Mouse (Mus musculus) neural tube, embryonic 12.5 days (tissue): Measurements from ENCODE around the gene Dysf. TPM values are rescaled to one million over a fixed set of nuclear protein-coding genes. Genes with fewer than 3 reads are reported as not detected.

Source experiments
- ATAC-seq: fragments of 200-750 bp; cut with Nextera tagmentation; 2 replicates; pipeline ENCODE4 v1.8.0; 2017; ENCODE audit warnings: low read depth, mild to moderate bottlenecking, moderate TSS enrichment, moderate library complexity; ENCODE audit not compliant: low FRiP score
- H3K27ac ChIP-seq: fragments of 300-500 bp; sonication (generic); 2 replicates; pipeline ENCODE4 v1.5.1; 2016
- H3K27me3 ChIP-seq: fragments of 300-500 bp; sonication (generic); replicated peaks from 2 replicates; pipeline ENCODE4 v1.6.1; 2016; ENCODE audit warnings: mild to moderate bottlenecking
- H3K36me3 ChIP-seq: fragments of 300-500 bp; sonication (generic); 2 replicates; pipeline ENCODE4 v1.6.1; 2016; ENCODE audit warnings: mild to moderate bottlenecking
- H3K4me1 ChIP-seq: fragments of 300-500 bp; sonication (generic); 2 replicates; pipeline ENCODE4 v1.6.1; 2016
- H3K4me2 ChIP-seq: fragments of 300-500 bp; sonication (generic); replicated peaks from 2 replicates; pipeline ENCODE4 v1.6.1; 2016; ENCODE audit warnings: mild to moderate bottlenecking
- H3K4me3 ChIP-seq: fragments of 300-500 bp; sonication (generic); 2 replicates; pipeline ENCODE4 v1.5.1; 2016
- H3K9ac ChIP-seq: fragments of 300-500 bp; sonication (generic); 2 replicates; pipeline ENCODE4 v1.6.1; 2016; ENCODE audit warnings: mild to moderate bottlenecking
- H3K9me3 ChIP-seq: fragments of 300-500 bp; sonication (generic); 2 replicates; pipeline ENCODE4 v1.6.1; 2016; ENCODE audit warnings: mild to moderate bottlenecking
- WGBS: fragments of 180-500 bp; shearing (Covaris S2); methylation state at CpG from one replicate; pipeline ENCODE4 v1.1.7; 2016; 5-methylcytosine and 5-hydroxymethylcytosine counted together
- polyA plus RNA-seq: library from polyadenylated mRNA; unstranded; fragments of >200 nt; fragmentation: Nextera tagmentation; extraction: Ambion mirVana; gene quantifications from 2 replicates; pipeline ENCODE4 v1.2.1, GENCODE M21; 2016

Dysf gene
- polyA plus RNA-seq, 1 experiment from 2014 or later = 7.6 TPM

DNA sequence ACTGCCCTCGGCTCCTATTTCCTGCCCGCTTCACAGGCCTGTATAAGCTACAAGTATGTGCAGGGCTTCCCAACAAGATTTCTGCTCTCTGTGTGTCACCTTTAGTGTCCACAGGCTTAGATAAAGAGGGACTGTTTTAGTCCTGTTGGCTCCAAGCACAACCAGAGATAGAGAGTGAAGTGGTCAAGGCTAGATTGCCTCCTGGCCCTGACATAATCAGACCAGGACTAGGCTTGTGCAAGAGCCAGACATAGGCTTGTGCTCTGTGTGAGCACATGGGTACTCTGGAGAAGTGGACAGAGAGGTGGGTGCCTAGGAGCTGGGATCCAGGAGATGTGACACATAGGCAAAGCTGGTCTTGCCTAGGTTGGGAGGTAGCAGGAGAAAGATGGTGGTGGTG, 146.1 kb downstream of the Dysf start:
- H3K27me3 ChIP-seq = no peaks in the 10 kb centered on the region
- WGBS = 91% methylated on average over 2 of the region's 2 CpGs
- no peaks in the 10 kb centered on the region for H3K4me1 ChIP-seq
- no peak for ATAC-seq
- no peak overlapping the region for H3K27ac ChIP-seq
- no peaks in the 10 kb centered on the region for H3K9me3 ChIP-seq
- H3K36me3 ChIP-seq = no peaks in the 10 kb centered on the region
- no peak overlapping the region for H3K9ac ChIP-seq
- no peak overlapping the region for H3K4me3 ChIP-seq
- no peak overlapping the region for H3K4me2 ChIP-seq

- no peak for ATAC-seq
- Histone ChIP-seq H3K27me3 (no peaks in the 10 kb centered on the region), H3K36me3 (no peaks in the 10 kb centered on the region), H3K4me3 (no peak overlapping the region), H3K4me1 (no peaks in the 10 kb centered on the region), H3K27ac (no peak overlapping the region), H3K9me3 (no peaks in the 10 kb centered on the region), H3K4me2 (no peak overlapping the region), H3K9ac (no peak overlapping the region)
- WGBS = 80% methylated on average over 3 of the region's 3 CpGs
Measured at GRCm38 (mm10) chr6:84155765-84156164, 147.4 kb downstream of the Dysf start.

GRCm38 (mm10) chr6:84156481-84157025, 148.2 kb downstream of the Dysf start:
- ATAC-seq = no peak
- Histone ChIP-seq H3K4me3 (no peak overlapping the region), H3K9me3 (no peaks in the 10 kb centered on the region), H3K4me1 (no peaks in the 10 kb centered on the region), H3K27me3 (no peaks in the 10 kb centered on the region), H3K4me2 (no peak overlapping the region), H3K27ac (no peak overlapping the region), H3K9ac (no peak overlapping the region), H3K36me3 (no peaks in the 10 kb centered on the region)
- 82% methylated on average over 4 of the region's 4 CpGs for WGBS

GRCm38 (mm10) chr6:84159046-84159445, 150.7 kb downstream of the Dysf start:
- Histone ChIP-seq H3K4me2 (no peak overlapping the region), H3K27ac (no peak overlapping the region), H3K4me1 (no peaks in the 10 kb centered on the region), H3K9ac (no peak overlapping the region), H3K9me3 (no peaks in the 10 kb centered on the region), H3K36me3 (no peaks in the 10 kb centered on the region), H3K4me3 (no peak overlapping the region), H3K27me3 (no peaks in the 10 kb centered on the region)
- WGBS = 91% methylated on average over 4 of the region's 4 CpGs
- ATAC-seq = no peak

GRCm38 (mm10) chr6:84167612-84168011, 159.2 kb downstream of the Dysf start:
- H3K4me1 ChIP-seq = no peaks in the 10 kb centered on the region
- H3K27me3 ChIP-seq = no peaks in the 10 kb centered on the region
- H3K9me3 ChIP-seq = no peaks in the 10 kb centered on the region
- no peak for ATAC-seq
- no peaks in the 10 kb centered on the region for H3K36me3 ChIP-seq
- no peak overlapping the region for H3K4me3 ChIP-seq
- H3K4me2 ChIP-seq = no peak overlapping the region
- H3K9ac ChIP-seq = no peak overlapping the region
- H3K27ac ChIP-seq = no peak overlapping the region
- 77% methylated on average over 14 of the region's 14 CpGs for WGBS

DNA sequence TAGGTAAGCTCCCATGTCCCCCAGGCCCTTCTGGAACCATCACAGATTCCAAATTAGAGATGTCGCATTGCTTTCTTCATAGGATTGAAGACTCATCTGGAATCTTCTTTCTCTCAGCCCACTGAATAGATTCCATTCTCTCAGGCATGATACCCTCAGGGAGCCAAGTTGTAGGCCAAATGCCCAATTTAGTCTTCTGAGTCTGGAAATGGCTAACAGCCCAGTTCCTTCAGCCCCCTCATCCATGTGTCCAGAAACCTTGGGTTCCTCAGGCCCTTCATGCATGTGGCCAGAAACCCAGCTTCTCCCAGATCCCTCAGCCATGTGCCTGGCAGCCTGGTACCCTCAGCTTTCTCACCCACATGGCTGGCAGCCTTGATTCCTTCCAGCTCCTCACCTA, 160.2 kb downstream of the Dysf start:
- no peak for ATAC-seq

GRCm38 (mm10) chr6:84173626-84174025, 165.2 kb downstream of the Dysf start:
- 96% methylated on average over 6 of the region's 6 CpGs for WGBS
- no peak overlapping the region for H3K9ac ChIP-seq
- H3K36me3 ChIP-seq = no peaks in the 10 kb centered on the region
- no peak for ATAC-seq
- no peaks in the 10 kb centered on the region for H3K27me3 ChIP-seq
- no peak overlapping the region for H3K27ac ChIP-seq
- no peak overlapping the region for H3K4me2 ChIP-seq
- no peaks in the 10 kb centered on the region for H3K9me3 ChIP-seq
- H3K4me1 ChIP-seq = no peaks in the 10 kb centered on the region
- no peak overlapping the region for H3K4me3 ChIP-seq

More for the DNA sequence above, 160.2 kb downstream of the Dysf start:
- H3K9ac ChIP-seq = no peak overlapping the region
- H3K4me1 ChIP-seq = no peaks in the 10 kb centered on the region
- no peaks in the 10 kb centered on the region for H3K9me3 ChIP-seq
- H3K27ac ChIP-seq = no peak overlapping the region
- no peak overlapping the region for H3K4me2 ChIP-seq
- H3K27me3 ChIP-seq = no peaks in the 10 kb centered on the region
- 100% methylated on average over 1 of the region's 1 CpGs for WGBS
- no peak overlapping the region for H3K4me3 ChIP-seq
- H3K36me3 ChIP-seq = no peaks in the 10 kb centered on the region

DNA sequence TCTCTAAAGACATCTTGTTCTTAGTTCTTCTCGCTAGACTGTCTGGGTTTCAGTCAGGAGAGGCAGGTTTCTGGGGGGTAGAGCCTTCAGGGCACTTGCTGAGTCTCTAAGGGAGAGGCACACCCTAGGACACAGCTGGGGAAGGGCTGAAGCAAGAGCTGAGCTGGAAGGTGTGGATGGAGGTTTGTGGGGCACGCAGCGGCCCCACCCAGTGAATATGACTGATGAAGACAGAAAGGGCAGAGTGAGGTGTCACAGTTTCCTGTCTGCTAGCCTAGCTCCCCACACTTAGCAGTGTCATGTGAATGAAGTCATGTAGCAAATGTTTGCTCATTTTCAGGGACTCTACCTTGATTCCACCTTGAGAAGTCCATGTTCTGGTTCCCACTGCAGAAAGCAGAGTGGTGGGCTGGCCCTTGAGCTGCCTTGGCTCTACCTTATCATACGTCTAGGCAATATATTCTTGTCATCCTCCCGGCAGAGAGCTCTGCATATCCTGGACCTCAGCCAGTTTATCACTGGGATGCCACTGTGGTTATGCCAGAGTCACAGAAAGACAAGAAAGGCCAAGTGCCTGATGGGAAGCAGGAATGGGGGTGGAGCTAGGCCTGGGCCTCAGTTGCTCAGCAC, 170.5 kb downstream of the Dysf start:
- H3K27me3 ChIP-seq = no peaks in the 10 kb centered on the region
- 84% methylated on average over 5 of the region's 5 CpGs for WGBS
- no peak overlapping the region for H3K4me2 ChIP-seq
- no peaks in the 10 kb centered on the region for H3K36me3 ChIP-seq
- no peak overlapping the region for H3K9ac ChIP-seq
- H3K27ac ChIP-seq = no peak overlapping the region
- H3K4me3 ChIP-seq = no peak overlapping the region
- no peaks in the 10 kb centered on the region for H3K9me3 ChIP-seq
- no peaks in the 10 kb centered on the region for H3K4me1 ChIP-seq
- ATAC-seq = no peak

DNA sequence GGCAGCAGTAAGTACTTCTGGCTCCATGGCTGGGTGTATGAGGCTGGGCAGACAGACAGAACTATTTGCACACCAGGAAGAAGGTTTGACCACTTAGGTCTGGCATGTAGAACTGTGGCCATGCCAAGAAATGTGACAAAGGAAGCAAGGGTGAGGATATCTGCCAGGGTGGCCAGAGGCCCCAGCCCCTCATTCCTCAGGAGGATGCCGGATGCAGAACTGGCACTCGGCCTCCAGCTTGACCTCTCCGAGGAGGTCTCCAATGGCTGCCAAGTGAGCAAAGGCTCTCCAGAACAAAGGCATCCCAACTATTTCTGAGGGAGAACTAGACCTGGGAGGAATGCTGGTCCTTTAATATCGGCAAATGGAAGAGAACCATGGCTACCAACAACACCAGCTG, 173.1 kb downstream of the Dysf start:
- Histone ChIP-seq H3K9me3 (no peaks in the 10 kb centered on the region), H3K27ac (no peak overlapping the region), H3K4me2 (no peak overlapping the region), H3K9ac (no peak overlapping the region), H3K36me3 (no peaks in the 10 kb centered on the region), H3K4me3 (no peak overlapping the region), H3K4me1 (no peaks in the 10 kb centered on the region), H3K27me3 (no peaks in the 10 kb centered on the region)
- 71% methylated on average over 4 of the region's 4 CpGs for WGBS
- no peak for ATAC-seq

DNA sequence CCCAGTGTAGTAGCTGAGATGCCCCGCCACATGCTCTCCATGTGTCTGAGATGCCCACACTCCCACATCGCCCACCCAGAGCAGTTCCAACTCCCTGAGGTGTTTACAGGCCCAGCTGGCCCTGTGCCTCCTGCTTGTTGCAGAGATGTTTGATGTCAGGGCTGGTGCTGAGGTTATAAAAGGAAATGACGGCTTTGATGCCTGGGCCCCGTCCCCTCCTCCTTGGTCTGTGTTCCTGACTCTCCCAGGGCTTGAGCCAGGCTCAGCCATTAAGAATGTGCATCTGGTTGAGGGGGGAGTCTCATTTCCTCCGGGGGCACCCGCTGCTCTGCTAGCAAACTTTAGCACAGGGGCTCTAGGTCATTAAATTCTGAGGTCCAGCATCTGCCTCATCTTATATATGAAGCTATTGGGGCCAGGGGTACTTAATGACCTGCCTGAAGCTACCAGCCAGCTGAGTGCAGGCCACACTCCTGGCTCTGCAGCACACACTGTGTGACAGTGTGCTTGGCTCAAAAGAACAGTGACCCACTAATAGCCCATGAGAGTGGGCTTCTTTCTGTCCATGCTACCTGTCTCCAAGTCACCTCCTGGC, 183.4 kb downstream of the Dysf start:
- ATAC-seq = no peak
- Histone ChIP-seq H3K4me3 (no peak overlapping the region), H3K9me3 (no peaks in the 10 kb centered on the region), H3K4me1 (peaks cover 9% of the 10 kb centered on the region; the same call in 1 of the 2 replicates), H3K27me3 (no peaks in the 10 kb centered on the region), H3K9ac (no peak overlapping the region), H3K27ac (no peak overlapping the region), H3K36me3 (no peaks in the 10 kb centered on the region), H3K4me2 (no peak overlapping the region)
- WGBS = 31% methylated on average over 6 of the region's 6 CpGs

GRCm38 (mm10) chr6:84196511-84196910, 188.1 kb downstream of the Dysf start:
- no peaks in the 10 kb centered on the region for H3K36me3 ChIP-seq
- H3K27me3 ChIP-seq = no peaks in the 10 kb centered on the region
- H3K4me2 ChIP-seq = no peak overlapping the region
- no peak overlapping the region for H3K9ac ChIP-seq
- WGBS = 97% methylated on average over 5 of the region's 5 CpGs
- no peak overlapping the region for H3K27ac ChIP-seq
- ATAC-seq = no peak
- no peak overlapping the region for H3K4me3 ChIP-seq
- peaks cover 15% of the 10 kb centered on the region for H3K4me1 ChIP-seq
- no peaks in the 10 kb centered on the region for H3K9me3 ChIP-seq

DNA sequence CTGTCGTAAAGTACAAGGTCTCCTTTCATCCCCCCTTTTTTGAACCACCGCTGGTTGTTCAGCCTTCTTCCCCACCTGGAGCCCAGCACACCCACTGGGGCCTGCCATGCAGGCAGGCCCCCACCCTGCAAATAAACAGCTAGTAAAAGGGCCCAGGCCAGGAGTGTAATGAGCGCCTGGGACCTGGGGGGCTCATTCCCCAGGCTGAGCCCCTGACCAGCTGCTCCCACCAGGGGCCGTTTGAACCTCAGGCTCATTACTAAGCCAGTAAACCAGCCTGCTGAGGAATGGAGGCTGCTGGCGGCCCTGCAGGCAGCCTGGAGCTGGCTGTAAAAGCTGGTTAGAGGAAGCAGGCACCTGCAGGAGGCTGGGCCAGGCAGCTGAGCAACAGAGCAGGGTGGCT, 189.4 kb downstream of the Dysf start:
- 6% methylated on average over 5 of the region's 5 CpGs for WGBS
- no peak overlapping the region for H3K27ac ChIP-seq

More for the DNA sequence above, 189.4 kb downstream of the Dysf start:
- H3K4me2 ChIP-seq = no peak overlapping the region
- peaks cover 10% of the 10 kb centered on the region for H3K4me1 ChIP-seq
- no peak overlapping the region for H3K4me3 ChIP-seq
- H3K36me3 ChIP-seq = no peaks in the 10 kb centered on the region
- ATAC-seq = peak; percentile 65; the same call in 1 of the 2 replicates
- 0 out of 2 replicates have a peak overlapping the region, but pooled peaks have one; percentile 6 for H3K9ac ChIP-seq
- no peaks in the 10 kb centered on the region for H3K27me3 ChIP-seq
- no peaks in the 10 kb centered on the region for H3K9me3 ChIP-seq
